Mouse (Mus musculus): ENCODE measurements around the gene Gkn1. TPM values are rescaled to one million over a fixed set of nuclear protein-coding genes. Genes with fewer than 3 reads are reported as not detected.
A peak's percentile ranks its signal among the peaks of the same experiment; 100 is the strongest.

Gkn1 gene
- total RNA-seq (2021): not detected
- long read RNA-seq, experiment 1: 0 reads
- long read RNA-seq, experiment 2: 0 reads

DNA sequence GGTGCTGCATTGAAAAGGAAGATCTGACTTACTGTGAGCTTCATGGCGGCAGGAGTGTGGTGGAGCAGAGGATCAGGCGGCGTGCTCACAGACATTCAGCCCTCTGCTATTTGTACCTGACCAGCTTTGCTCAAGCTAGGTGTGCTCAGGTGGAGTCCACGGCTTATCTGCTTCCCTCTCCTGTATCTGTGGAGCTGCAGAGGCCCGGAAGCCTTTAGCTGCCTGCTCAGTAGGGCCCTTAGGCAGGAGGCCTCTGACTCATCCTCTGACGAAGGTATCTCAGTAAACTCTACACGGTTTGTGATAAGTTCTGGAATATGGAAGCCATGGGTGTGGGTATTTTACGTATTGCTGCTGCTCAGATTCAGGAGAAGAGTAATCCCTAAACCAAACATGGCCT lies at the start of gene Gkn1:
TSS of gene Gkn1 (minus strand) at position 114 of the 400 bp plus-strand sequence.
- no peak for DNase-seq (ENCODE audit: low spot score)

DNA sequence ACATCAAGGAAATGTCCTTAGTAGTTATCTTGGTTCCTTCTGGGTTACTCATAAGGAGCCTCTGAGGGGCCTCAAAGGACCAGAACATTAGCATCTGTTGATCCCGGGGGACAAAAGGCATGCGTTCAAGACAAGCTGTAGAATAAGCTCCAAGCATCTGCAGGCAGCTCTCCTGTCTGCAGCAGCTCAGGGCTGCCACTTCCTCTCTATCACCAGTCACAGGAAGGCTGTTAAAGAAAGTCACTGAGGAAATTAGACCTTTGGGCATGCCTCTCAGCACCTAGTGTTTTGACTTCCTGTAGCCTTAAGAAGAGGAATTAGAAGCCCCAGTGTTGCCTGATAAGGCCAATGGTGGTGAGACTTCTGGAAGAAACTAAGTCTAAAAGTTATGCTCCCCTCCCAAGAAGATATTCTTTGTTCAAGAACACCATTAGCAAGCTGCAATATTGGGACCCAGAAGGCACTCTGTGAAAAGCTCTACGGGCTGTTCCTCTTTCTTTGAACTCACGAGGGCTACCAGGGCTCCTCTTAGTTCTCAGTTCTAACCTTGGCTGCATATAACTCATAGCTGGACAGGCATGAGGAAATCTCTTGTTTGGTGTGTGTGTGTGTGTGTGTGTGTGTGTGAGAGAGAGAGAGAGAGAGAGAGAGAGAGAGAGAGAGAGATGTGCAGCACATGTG lies 49.3 kb upstream of the Gkn1 start:
- no peak for DNase-seq (ENCODE audit: low spot score)

DNA sequence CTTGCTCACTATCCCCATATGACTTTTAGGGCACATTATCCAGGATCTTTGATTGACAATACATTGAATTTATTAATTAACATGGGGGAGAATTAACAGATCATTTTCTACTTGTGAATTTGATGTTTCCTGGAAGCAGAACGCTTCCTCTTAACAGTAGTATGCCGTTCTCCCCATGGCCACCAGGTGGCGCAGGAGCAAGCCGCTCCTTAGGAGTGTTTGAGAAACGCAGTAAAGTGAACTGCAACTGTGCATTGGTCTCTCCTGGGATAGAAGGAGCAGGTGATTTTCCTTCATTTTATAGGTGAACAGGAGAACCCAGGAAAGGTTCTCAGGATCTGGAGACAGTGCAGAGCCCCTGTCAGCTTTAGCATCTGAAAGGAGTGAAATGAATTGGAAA lies 48.4 kb upstream of the Gkn1 start:
- DNase-seq (ENCODE audit: low spot score): peak; percentile 54

DNA sequence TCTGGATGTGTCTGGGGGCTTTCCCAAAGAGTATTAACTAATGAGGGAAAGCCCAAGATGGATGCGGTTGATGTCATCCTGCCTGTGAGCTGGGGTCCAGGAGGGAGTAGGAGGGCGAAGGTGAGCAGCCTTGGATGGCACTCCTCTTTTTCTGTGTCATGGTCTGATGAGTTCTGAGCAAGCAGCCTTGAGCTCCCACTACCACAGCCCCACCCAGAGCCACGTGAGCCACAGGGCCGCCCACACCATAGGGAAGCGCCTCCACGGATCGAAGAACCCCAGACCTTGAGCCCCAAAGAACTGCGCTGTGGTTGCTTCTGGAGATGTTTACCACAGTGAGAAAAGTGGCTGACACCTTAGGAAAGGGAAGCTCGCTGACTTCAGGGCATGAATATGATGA lies 44.0 kb upstream of the Gkn1 start:
- DNase-seq (ENCODE audit: low spot score): no peak

DNA sequence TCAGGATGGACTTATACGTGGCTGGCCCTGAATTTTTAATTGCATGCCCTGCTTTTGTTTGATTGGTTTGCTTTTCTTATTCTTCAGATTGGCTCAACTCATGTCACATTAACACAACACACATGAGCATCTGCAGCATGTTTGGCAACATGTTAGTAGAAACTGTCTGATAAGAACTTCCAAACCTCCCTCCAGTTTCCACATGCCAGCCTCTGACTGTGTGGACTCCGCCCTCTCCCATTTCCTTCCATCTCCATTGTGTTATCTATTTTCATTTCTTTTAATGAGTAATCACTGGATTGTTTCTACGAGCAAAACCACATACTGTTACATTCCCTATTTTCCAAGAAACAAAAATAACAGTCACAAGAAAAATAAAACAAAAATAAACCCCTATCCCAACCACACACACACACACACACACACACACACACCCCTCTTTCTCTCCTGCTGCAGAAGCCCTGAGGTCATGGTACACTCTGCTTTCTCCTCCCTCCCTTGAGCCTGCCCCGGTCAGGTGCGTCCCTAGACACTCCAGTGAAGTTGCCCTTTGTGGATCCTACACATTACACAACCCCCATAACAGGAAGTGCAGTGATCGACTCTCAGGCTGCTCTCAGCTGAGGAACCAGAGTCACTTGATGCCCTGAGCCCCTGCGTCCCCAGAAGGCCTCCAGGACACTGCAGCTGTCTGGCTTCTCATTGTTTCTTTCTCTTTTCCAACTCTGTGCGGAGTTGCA lies 42.9 kb upstream of the Gkn1 start:
- DNase-seq (ENCODE audit: low spot score): no peak

DNA sequence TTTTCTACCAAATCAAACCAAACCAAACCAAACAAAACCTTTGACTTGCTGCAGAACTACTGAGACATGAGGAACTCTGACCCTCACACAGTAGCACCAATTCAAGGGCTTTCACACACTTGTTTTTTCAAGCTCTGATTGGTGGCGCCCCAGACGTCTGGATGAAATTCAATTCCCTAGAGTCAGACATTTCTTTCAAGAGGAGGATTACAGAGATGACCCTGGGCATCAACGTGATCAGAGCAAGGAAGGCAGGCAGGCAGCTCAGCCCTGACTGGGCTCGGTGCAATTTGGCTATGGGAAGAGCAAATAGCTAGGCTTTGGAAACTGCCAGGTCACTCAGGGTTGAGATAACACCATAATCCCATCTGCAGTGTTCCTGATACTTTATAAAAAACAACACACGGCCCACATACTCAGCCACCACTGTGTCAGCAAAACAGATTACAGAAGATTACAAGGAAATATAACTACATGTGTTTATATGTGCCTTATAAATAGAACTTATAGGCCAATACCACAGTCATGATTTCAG lies 38.8 kb upstream of the Gkn1 start:
- no peak for DNase-seq (ENCODE audit: low spot score)

DNA sequence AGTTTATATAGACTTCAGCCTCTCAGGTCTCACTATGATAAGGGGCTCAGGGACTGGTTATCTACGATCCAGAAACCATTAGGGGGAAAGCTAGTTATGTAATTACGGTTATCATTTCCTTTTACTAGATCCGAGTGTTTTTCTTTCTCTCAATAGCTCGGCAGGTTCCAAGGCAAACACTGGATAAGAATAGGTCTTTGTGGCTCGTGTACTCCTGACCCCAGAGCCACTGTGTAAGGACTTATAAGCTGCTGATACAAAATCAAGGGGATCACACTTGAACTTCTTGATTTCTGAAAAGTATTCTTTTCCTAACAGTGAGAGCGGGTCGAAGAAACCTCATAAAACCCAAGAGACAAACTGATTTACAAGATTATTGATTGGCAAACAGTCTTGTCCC lies 38.1 kb upstream of the Gkn1 start, which contains the start of gene Gkn3:
TSS of gene Gkn3 (minus strand) at position 59 of the 400 bp plus-strand sequence.
- no peak for DNase-seq (ENCODE audit: low spot score)

DNA sequence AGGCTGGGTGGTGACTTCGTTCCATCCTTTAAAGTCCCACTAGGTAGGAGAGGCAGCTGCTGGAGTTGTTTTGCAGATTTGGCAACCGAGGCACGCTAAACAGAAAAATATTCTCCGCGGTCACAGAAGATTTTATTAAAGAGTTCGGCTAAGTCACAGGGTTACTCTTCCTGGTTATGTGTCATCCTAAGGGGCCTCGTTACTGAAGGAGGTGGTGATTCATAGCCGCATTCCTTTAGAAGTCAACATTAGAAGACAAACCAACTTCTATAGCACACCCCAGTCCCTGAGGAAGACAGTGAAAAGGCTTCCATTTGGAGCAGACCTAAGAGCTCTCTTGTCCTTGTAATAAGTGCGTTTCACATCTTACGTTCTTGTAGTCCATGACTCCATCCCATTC lies 35.9 kb upstream of the Gkn1 start:
- DNase-seq (ENCODE audit: low spot score): no peak

DNA sequence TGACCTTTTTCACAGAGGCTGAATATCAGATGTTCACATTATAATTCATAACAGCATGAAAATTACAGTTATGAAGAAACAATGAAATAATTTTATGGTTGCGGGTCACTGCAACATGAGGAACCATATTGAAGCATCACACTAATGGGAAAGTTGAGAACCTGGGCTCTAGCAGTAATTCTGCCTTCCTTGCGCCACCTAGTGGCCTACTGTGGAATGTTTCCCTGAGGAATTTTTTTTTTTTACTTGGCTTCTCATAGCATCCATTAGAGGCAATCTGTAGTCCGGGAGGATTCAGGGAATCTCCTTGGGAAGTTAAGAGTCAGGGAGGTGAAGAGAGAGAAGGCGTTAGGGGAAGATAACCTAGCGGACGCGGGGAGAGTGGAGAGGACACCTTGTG lies 35.5 kb upstream of the Gkn1 start:
- DNase-seq (ENCODE audit: low spot score): peak; percentile 58

DNA sequence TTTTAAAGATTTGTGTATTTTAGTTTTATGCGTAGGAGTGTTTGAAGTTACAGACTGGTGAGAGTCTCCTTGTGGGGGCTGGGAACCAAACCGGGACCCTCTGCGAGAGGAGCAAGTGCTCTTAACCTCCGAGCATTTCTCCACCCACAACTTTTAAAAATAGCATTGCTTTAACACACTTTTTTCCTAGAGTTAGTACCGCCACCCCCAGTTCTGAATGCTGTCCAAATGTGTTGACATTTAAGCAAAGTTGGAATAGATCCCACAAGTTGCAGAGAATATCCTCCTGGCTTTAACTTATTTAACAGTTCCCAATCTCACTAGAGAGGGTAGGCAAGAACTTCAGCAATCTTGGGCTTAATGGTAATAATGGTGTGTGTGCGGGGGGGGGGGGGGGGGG lies 34.0 kb upstream of the Gkn1 start:
- no peak for DNase-seq (ENCODE audit: low spot score)

DNA sequence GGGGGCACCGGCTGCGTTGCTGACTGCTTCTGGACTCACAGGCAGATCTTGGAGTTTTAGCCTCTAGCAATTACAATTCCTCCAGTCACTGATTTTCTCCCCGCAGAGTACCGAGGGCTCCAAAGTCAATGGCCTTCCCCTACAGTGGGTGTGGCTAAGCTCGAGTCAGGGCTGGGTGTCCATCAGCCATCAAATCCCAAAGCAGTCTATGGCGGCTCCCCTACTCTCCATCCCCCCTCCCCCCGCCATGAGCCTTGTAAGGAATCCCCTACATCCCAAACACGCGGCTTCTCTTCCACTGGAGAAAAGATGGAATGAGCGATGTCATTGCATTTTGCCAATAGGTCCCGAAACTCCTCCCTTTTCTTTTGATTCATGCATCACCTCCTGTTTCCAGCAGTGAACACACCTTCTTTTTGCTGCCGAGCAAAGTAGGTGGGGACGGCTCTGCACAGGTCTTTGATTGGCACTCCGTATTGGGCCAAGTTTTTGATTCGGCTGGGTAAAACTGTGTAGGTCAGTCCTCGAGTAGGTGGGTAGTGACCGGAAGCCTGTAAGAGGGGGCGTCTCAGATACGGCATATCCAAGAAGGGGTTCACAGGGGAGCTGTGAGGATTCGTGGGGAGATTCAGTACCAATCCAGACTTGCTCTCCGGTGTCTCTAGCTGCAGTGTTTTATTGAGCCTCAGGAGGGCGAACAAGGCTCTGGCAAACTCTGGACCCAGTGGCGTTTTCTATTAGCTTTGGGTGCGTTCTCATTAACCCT lies 33.4 kb upstream of the Gkn1 start:
- no peak for DNase-seq (ENCODE audit: low spot score)

DNA sequence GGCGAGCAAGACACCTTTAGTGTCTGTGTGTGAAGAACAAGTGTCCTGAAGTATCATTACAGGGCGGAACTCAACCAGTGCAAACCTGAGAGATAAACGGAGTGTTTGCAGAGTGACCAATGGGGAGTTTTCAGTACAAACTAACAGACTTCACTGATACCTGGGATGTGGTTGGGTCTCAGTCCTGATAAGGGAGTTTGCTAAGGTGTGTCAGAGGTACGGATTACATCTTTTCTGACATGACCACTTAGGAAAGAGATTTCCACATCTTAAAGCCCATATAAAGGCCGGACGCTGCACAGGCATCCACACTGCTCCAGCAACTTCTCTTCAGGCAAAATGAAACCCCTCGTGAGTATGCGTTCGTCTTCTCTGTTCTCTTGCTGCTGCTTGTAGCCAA lies 22.3 kb upstream of the Gkn1 start, which contains the start of gene Gkn2:
TSS of gene Gkn2 (plus strand) at position 301 of the 400 bp plus-strand sequence.
- DNase-seq (ENCODE audit: low spot score): no peak

DNA sequence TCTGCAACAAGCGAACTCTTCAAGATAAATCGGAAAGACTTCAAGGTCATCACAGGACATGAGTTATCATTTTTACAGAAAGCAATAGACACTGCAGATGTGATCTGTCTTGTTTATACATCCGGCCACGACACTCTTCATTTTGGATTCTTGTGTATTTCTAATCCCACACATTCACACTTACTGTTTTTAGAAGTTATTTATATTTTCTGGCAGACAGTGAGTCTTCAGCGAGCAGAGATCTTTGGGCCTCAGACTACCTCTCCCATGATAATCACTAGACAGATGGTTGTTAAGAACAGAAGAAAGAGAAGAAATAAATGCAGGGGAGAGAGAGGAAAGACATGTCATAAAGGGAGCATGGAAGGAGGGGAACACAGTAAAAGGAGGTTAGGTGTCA lies 18.5 kb upstream of the Gkn1 start:
- DNase-seq (ENCODE audit: low spot score): no peak

DNA sequence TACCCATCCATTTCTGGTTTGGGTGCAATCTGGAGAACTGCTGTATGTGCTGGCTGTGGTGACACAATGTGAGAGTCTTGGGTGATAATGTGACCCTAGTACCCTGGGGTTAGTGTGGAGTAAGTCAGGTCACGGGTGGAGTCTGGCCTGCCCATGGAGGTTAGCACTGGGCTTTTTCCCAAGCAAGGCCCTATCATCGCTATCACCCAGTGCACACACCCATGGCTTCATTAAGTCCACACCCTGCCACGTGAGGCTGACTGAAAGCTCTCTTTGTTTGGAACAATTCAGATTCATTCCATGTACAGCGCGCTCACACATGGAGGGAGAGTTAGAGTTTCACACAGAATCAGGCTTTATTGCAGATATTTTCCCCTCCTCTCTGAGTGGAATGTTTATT lies 3.7 kb upstream of the Gkn1 start:
- DNase-seq (ENCODE audit: low spot score): peak; percentile 38

DNA sequence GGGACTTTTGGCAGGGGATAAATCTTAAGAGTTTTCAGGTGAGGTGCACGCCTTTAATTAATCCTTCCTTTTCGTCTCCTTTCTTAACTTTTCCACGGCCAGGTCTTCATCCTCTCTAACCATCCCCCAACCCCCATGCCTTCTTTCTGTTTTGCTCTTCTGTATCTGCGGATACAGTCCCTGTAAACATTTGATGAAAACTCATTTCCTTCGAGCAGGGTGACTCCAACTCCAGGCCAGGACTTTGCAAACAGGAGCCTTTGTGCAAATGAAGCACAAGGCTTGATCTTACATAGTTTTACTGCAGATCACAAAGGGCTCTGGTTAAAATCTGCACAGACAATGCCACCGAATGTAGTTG lies 14.8 kb downstream of the Gkn1 start:
- DNase-seq (ENCODE audit: low spot score): no peak

DNA sequence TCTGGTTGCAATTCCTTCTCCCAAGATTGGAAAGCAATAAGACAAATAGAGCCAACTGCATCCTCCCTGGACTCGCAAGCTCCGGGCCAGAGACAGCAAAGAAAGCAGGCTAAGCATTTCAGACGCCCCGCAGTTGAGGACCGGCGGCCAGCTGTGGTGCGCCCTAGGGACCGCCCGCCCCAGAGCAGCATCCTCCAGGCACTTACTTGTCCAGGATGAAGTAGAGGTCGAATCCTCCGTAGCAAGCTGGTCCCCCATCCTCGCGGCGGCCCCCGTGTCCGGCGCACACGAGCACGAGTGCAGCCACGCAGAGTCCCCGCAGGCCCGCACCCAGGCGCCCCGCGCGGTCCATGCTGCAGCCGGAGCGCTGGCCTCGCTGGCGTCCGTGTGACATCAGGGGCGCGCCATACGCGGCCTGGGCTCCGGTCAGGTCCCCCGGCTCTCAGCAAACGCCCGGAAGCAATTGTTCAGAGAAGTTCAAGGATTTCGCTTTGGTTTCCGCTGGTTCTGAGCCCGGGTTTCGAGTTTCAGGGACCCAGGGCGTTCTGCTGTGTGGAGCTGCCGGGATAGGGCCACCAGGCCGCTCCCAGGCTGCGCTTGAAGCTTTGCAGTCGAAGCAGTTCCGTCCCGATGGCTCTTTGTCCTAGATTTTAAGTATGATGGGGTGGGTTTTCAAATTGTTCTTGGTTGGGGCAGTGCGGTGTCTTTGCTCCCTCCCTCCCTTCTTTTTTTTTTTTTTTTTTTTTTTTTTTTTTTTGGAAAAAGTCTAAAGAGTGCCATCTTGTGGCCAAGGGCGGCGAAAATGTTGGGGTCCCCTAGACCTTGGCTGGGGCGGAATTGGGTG lies 15.4 kb downstream of the Gkn1 start, which contains the start of gene Antxr1:
TSS of gene Antxr1 (minus strand) at position 731 of the 844 bp plus-strand sequence.
- peak; percentile 49 for DNase-seq (ENCODE audit: low spot score)

DNA sequence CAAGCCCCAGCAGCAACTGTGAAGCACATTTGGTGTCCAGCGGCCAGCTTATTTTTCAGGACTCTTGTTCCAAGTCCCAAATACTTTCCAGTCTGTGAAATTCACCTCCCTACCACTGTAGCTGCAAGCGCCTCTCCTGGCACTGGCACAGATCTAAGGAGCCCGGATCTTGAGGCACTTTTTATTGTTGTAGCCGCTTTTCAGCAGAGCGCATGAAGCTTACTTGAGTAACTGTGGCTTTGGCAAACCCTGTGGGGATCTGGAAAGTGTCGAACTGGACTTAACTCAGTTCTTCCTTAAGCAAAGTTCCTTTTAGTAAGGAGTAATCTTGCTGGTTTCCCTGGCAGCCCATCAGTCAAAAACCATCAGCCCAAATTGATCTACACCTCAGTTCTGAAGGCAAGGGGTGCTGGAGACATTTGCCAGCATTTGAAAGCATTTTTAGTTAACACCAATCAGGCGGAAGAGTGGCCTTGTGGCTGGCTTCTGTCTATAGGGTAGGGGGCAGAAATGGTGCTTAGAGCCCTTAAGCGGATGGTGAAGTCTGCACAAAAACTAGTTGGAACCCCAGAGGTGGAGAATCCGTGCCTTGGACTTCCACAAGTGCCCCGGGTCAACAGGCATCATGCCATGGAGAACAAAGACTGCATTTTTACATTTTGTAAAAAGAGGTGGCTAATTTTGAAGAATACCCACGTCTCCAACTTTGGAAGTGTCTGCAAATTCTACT lies 16.2 kb downstream of the Gkn1 start:
- peak; percentile 39 for DNase-seq (ENCODE audit: low spot score)

DNA sequence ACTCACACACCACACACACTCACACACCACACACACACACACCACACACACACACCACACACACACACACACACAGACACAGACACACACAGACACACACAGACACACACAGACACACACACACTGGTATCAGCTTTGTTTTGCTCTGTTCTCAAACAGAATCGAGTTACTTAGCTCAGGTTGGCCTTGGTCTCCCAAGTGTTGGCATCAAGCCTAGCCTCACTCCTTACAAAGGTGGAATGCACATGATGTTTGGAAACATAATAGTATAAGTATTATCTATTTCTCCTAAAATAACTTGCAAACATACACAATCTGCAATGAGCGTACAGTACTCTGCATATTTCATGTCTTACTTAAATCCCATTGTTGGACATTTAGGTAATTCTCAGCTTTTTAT lies 18.4 kb downstream of the Gkn1 start:
- DNase-seq (ENCODE audit: low spot score): no peak

DNA sequence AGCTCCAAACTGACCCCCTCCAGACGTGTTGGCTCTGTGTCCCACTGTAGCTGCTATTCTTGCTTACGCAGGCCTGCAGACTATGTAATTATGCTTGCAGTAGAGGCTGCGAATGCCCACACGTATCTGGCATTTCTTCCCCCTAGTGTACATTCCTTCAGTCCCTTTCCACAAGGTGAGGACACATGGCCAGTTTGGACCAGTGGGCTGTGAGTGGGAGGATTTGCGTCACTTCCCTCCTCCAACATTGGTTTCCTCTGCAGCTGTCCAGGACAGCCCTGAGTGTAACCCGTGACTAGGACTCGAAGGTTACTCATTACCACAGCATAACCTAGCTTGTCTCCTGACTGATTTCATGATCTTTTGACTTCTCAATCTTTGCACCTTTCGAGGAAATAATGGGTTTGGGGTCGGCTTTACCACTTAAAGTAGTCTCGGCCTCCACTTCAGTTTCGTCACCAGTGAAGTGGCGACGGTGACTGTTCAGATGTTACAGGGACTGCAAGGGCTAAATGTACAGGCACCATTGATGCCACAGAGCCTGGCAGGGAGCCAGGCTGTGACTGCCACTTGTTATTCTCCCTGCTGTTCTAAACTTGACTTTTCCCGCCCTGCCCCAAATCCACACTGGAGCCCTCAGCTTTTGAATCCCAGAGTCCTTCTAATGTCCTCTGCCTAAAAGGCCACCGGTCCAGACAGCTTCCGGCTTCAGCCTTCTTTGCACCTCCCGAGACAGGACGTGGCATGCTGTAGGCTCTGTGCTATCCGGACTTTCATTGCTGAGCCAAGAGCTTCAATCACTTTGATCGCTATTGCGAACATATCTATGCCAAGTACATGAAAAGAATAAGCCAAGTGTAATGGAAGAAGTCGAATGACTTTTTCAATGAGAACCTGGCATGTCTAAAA lies 22.2 kb downstream of the Gkn1 start:
- no peak for DNase-seq (ENCODE audit: low spot score)

Measured in gastrocnemius, adult 18-20 months (tissue).